Mouse (Mus musculus) lung, adult 2 months (tissue): Measurements from ENCODE around the gene Wipi1. TPM values are rescaled to one million over a fixed set of nuclear protein-coding genes. Genes with fewer than 3 reads are reported as not detected.

Experiments used
- DNase-seq: peaks from one replicate; pipeline ENCODE4 v3.0.0; 2022
- H3K4me1 ChIP-seq: fragments of 200-500 bp; 2 replicates; pipeline ENCODE4 v1.6.1; 2011; ENCODE audit warnings: low read length; ENCODE audit not compliant: control insufficient read depth, insufficient read depth
- H3K4me3 ChIP-seq: fragments of 200-500 bp; replicated peaks from 2 replicates; pipeline ENCODE3; 2011; ENCODE audit warnings: low read depth, mild to moderate bottlenecking, control low read depth, low read length; ENCODE audit errors: extremely low read depth
- CTCF ChIP-seq: fragments of 200-500 bp; IDR thresholded peaks from 2 replicates; pipeline ENCODE4 v1.5.1; 2011; ENCODE audit warnings: mild to moderate bottlenecking, low read length, control low read depth; ENCODE audit not compliant: insufficient read depth
- POLR2A ChIP-seq: fragments of 200-500 bp; IDR thresholded peaks from 2 replicates; pipeline ENCODE4 v1.6.1; 2011; ENCODE audit warnings: low read depth, mild to moderate bottlenecking, control low read depth, low read length, borderline replicate concordance; ENCODE audit errors: extremely low read depth
- WGBS: fragments of 180-500 bp; shearing (Covaris S2); methylation state at CpG from one replicate; pipeline ENCODE4 v1.1.7; 2018; 5-methylcytosine and 5-hydroxymethylcytosine counted together
- polyA plus RNA-seq: library from polyadenylated mRNA; depleted of rRNA; stranded (reverse); fragments of >200 nt; gene quantifications from 2 replicates; pipeline ENCODE4 v1.2.3, GENCODE M21; 2012

Wipi1 gene
- polyA plus RNA-seq, 1 experiment: 20.3 TPM

GRCm38 (mm10) chr11:109649206-109649605 lies 37.4 kb upstream of the Wipi1 start, which contains the start of gene Prkar1a:
Gene Prkar1a (plus strand): TSS chr11:109649405.
- Histone ChIP-seq H3K4me1 (peaks cover 30% of the 10 kb centered on the region), H3K4me3 (peak within 1 kb of the TSS; percentile 84)
- no peak for DNase-seq
- WGBS: 7% methylated on average over 8 of the region's 8 CpGs
- no peak for TF ChIP-seq CTCF
- TF ChIP-seq POLR2A: no peak

GRCm38 (mm10) chr11:109648510-109648909 lies 36.7 kb upstream of the Wipi1 start:
- WGBS: 17% methylated on average over 7 of the region's 7 CpGs
- DNase-seq: peak; percentile 27
- TF ChIP-seq CTCF (no peak), POLR2A (no peak)
- H3K4me3 ChIP-seq: no peak overlapping the region
- H3K4me1 ChIP-seq: peaks cover 28% of the 10 kb centered on the region

GRCm38 (mm10) chr11:109641498-109642222 lies 29.9 kb upstream of the Wipi1 start:
- WGBS: 50% methylated on average over 5 of the region's 5 CpGs
- Histone ChIP-seq H3K4me3 (no peak overlapping the region), H3K4me1 (peaks cover 2% of the 10 kb centered on the region; the same call in 1 of the 2 replicates)
- TF ChIP-seq CTCF (no peak), POLR2A (no peak)
- DNase-seq: no peak

GRCm38 (mm10) chr11:109635871-109636395 lies 24.2 kb upstream of the Wipi1 start:
- WGBS: 45% methylated on average over 6 of the region's 6 CpGs
- H3K4me1 ChIP-seq: no peaks in the 10 kb centered on the region
- DNase-seq: no peak
- no peak overlapping the region for H3K4me3 ChIP-seq
- TF ChIP-seq CTCF (no peak), POLR2A (no peak)

GRCm38 (mm10) chr11:109634928-109635327 lies 23.2 kb upstream of the Wipi1 start:
- Histone ChIP-seq H3K4me3 (no peak overlapping the region), H3K4me1 (no peaks in the 10 kb centered on the region)
- 73% methylated on average over 9 of the region's 9 CpGs for WGBS
- no peak for DNase-seq
- TF ChIP-seq CTCF (no peak), POLR2A (no peak)

GRCm38 (mm10) chr11:109629021-109629521 lies 17.3 kb upstream of the Wipi1 start:
- TF ChIP-seq CTCF (no peak), POLR2A (no peak)
- Histone ChIP-seq H3K4me1 (no peaks in the 10 kb centered on the region), H3K4me3 (no peak overlapping the region)
- WGBS: 46% methylated on average over 10 of the region's 10 CpGs
- DNase-seq: no peak

- Histone ChIP-seq H3K4me3 (no peak overlapping the region), H3K4me1 (no peaks in the 10 kb centered on the region)
- no peak for DNase-seq
- 85% methylated on average over 3 of the region's 3 CpGs for WGBS
- TF ChIP-seq CTCF: no peak
- TF ChIP-seq POLR2A: no peak
Observed at GRCm38 (mm10) chr11:109628099-109628498, 16.3 kb upstream of the Wipi1 start.

GRCm38 (mm10) chr11:109627648-109628047 lies 15.9 kb upstream of the Wipi1 start:
- TF ChIP-seq POLR2A (no peak), CTCF (peak; percentile 18; the same call in 1 of the 2 replicates)
- no peak for DNase-seq
- Histone ChIP-seq H3K4me3 (no peak overlapping the region), H3K4me1 (no peaks in the 10 kb centered on the region)
- WGBS: 89% methylated on average over 4 of the region's 4 CpGs

GRCm38 (mm10) chr11:109623238-109623637 lies 11.5 kb upstream of the Wipi1 start:
- no peaks in the 10 kb centered on the region for H3K4me1 ChIP-seq
- 69% methylated on average over 7 of the region's 7 CpGs for WGBS
- no peak for DNase-seq
- TF ChIP-seq POLR2A (no peak), CTCF (no peak)
- H3K4me3 ChIP-seq: no peak overlapping the region

- TF ChIP-seq POLR2A (no peak), CTCF (no peak)
- peak; percentile 9 for DNase-seq
- H3K4me3 ChIP-seq: no peak overlapping the region
- 10% methylated on average over 15 of the region's 15 CpGs for WGBS
- no peaks in the 10 kb centered on the region for H3K4me1 ChIP-seq
Observed at GRCm38 (mm10) chr11:109622518-109623037, 10.8 kb upstream of the Wipi1 start.

- WGBS: 8% methylated on average over 2 of the region's 2 CpGs
- peak; percentile 41 for DNase-seq
- TF ChIP-seq POLR2A (no peak), CTCF (peak; percentile 37; the same call in 1 of the 2 replicates)
- Histone ChIP-seq H3K4me1 (peaks cover 4% of the 10 kb centered on the region; the same call in 1 of the 2 replicates), H3K4me3 (no peak overlapping the region)
Observed at GRCm38 (mm10) chr11:109621183-109621582, 9.4 kb upstream of the Wipi1 start.
